Mouse (Mus musculus): ENCODE data around the gene Stpg4. TPM values are rescaled to one million over a fixed set of nuclear protein-coding genes. Genes with fewer than 3 reads are reported as not detected.

The Stpg4 gene
- total and polyA plus RNA-seq, 3 experiments: not detected

DNA sequence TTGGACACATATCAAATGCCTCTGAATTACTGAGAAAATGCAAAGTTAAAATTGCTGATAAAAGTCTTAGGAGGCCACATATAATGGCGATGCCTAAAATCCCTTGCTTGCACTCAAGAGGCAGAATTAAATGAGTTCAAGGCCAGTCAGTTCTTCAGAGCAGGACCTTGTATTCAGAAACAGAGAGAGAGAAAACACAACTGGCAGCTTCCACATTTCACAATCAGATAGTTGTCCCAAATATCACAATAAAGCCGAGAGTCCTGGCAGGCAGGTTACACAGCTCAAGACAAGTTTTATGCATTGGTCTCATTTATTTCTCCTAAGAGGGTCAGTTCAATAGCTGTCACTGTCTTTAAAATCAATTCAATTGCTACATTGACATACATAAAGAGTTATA, 14.0 kb upstream of the Stpg4 start:
- no peak for TF ChIP-seq MYB (IDR thresholded peaks at IDR 0.05; ENCODE audit: low read depth, low read length)
- TF ChIP-seq MXI1 (IDR thresholded peaks at IDR 0.05; ENCODE audit: low read depth, low read length): 0 out of 2 replicates have a peak, but pooled peaks have one; percentile 21
- Histone ChIP-seq H3K36me3 (ENCODE audit: control insufficient read depth in 1 of 2, insufficient read depth in 2 of 2, low read length in 2 of 2) (peaks cover 25 to 33% of the 10 kb centered on the region in 2 experiments), H3K4me3 (ENCODE audit: control insufficient read depth in 1 of 2, insufficient read depth in 1 of 2, low read depth in 2 of 2, low read length in 2 of 2) (no peak overlapping the region), H3K9me3 (replicated peaks; ENCODE audit: insufficient read depth, low read length) (no peaks in the 10 kb centered on the region), H3K79me2 (ENCODE audit: control insufficient read depth, insufficient read depth, low read length, poor library complexity) (peaks cover 56% of the 10 kb centered on the region), H3K9ac (ENCODE audit: control insufficient read depth, low read depth, low read length, poor library complexity, severe bottlenecking) (no peak overlapping the region), H3K27ac (ENCODE audit: control insufficient read depth, low read depth, low read length) (no peak overlapping the region), H3K4me1 (ENCODE audit: control insufficient read depth in 1 of 2, insufficient read depth in 2 of 2, low read length in 2 of 2) (peaks cover 10% of the 10 kb centered on the region in 2 experiments), H3K27me3 (ENCODE audit: control insufficient read depth in 1 of 2, insufficient read depth in 2 of 2, low read length in 2 of 2) (no peaks in the 10 kb centered on the region)
- DNase-seq (ENCODE audit: low read depth, low spot score): no peak

GRCm38 (mm10) chr17:87439441-87439840, 11.9 kb upstream of the Stpg4 start:
- no peak for DNase-seq (ENCODE audit: low read depth, low spot score)
- no peak overlapping the region for H3K9ac ChIP-seq (ENCODE audit: control insufficient read depth, low read depth, low read length, poor library complexity, severe bottlenecking)
- peaks cover 3 to 10% of the 10 kb centered on the region in 2 experiments for H3K4me1 ChIP-seq (ENCODE audit: control insufficient read depth in 1 of 2, insufficient read depth in 2 of 2, low read length in 2 of 2)
- peaks cover 28 to 39% of the 10 kb centered on the region in 2 experiments for H3K36me3 ChIP-seq (ENCODE audit: control insufficient read depth in 1 of 2, insufficient read depth in 2 of 2, low read length in 2 of 2)
- H3K27ac ChIP-seq (ENCODE audit: control insufficient read depth, low read depth, low read length): no peak overlapping the region
- peaks cover 38% of the 10 kb centered on the region for H3K79me2 ChIP-seq (ENCODE audit: control insufficient read depth, insufficient read depth, low read length, poor library complexity)
- TF ChIP-seq MYC (IDR thresholded peaks at IDR 0.05; ENCODE audit: low read depth, low read length) (no peak), MYB (IDR thresholded peaks at IDR 0.05; ENCODE audit: low read depth, low read length) (no peak), ZC3H11A (IDR thresholded peaks at IDR 0.05; ENCODE audit: low read depth, low read length) (no peak), ZKSCAN1 (IDR thresholded peaks at IDR 0.05; ENCODE audit: low read depth, low read length) (no peak), NRF1 (IDR thresholded peaks at IDR 0.05; ENCODE audit: insufficient read depth, low read depth, low read length, poor library complexity, severe bottlenecking) (no peak), USF2 (IDR thresholded peaks at IDR 0.05; ENCODE audit: borderline replicate concordance in 1 of 2, insufficient read depth in 1 of 2, low read depth in 1 of 2, low read length in 2 of 2) (no peak), UBTF (IDR thresholded peaks at IDR 0.05; ENCODE audit: borderline replicate concordance, insufficient read depth, low read depth, low read length) (no peak), POLR2AphosphoS2 (IDR thresholded peaks at IDR 0.05; ENCODE audit: low read length) (no peak), SMC3 (IDR thresholded peaks at IDR 0.05; ENCODE audit: low read depth, low read length) (no peak), MAX (IDR thresholded peaks at IDR 0.05; ENCODE audit: low read length) (no peak), ELF1 (IDR thresholded peaks at IDR 0.05; ENCODE audit: low read depth, low read length) (no peak)
- H3K27me3 ChIP-seq (ENCODE audit: control insufficient read depth in 1 of 2, insufficient read depth in 2 of 2, low read length in 2 of 2): no peaks in the 10 kb centered on the region
- H3K4me3 ChIP-seq (ENCODE audit: control insufficient read depth in 1 of 2, insufficient read depth in 1 of 2, low read depth in 2 of 2, low read length in 2 of 2): no peak overlapping the region
- H3K9me3 ChIP-seq (replicated peaks; ENCODE audit: insufficient read depth, low read length): no peaks in the 10 kb centered on the region

GRCm38 (mm10) chr17:87433929-87434328, 6.4 kb upstream of the Stpg4 start:
- H3K4me3 ChIP-seq (ENCODE audit: control insufficient read depth in 1 of 2, insufficient read depth in 1 of 2, low read depth in 2 of 2, low read length in 2 of 2): no peak overlapping the region
- TF ChIP-seq MAZ (IDR thresholded peaks at IDR 0.05; ENCODE audit: low read depth, low read length) (no peak), GABPA (IDR thresholded peaks at IDR 0.05; ENCODE audit: low read depth, low read length) (no peak), KAT2A (conservative IDR thresholded peaks at IDR 0.05; ENCODE audit: low read depth, low read length) (no peak), ETS1 (IDR thresholded peaks at IDR 0.05; ENCODE audit: low read depth, low read length) (no peak), POLR2AphosphoS2 (IDR thresholded peaks at IDR 0.05; ENCODE audit: low read length) (no peak), ZMIZ1 (IDR thresholded peaks at IDR 0.05; ENCODE audit: low read depth, low read length) (no peak), POLR2A (IDR thresholded peaks at IDR 0.05; ENCODE audit: control insufficient read depth in 1 of 2, insufficient read depth in 1 of 2, low read depth in 1 of 2, low read length in 2 of 2, poor library complexity in 1 of 2) (no peak), MAX (IDR thresholded peaks at IDR 0.05; ENCODE audit: low read length) (no peak), RCOR1 (IDR thresholded peaks at IDR 0.05; ENCODE audit: low read depth, low read length) (no peak), TAL1 (IDR thresholded peaks at IDR 0.05; ENCODE audit: low read length) (no peak), CHD2 (IDR thresholded peaks at IDR 0.05; ENCODE audit: low read length) (no peak), RAD21 (IDR thresholded peaks at IDR 0.05; ENCODE audit: low read depth, low read length) (no peak), CHD1 (IDR thresholded peaks at IDR 0.05; ENCODE audit: low read depth, low read length) (no peak)
- DNase-seq (ENCODE audit: low read depth, low spot score): no peak
- H3K36me3 ChIP-seq (ENCODE audit: control insufficient read depth in 1 of 2, insufficient read depth in 2 of 2, low read length in 2 of 2): peaks cover 0 to 23% of the 10 kb centered on the region in 2 experiments; a peak in 3 of 4 replicates
- H3K9me3 ChIP-seq (replicated peaks; ENCODE audit: insufficient read depth, low read length): no peaks in the 10 kb centered on the region
- H3K27ac ChIP-seq (ENCODE audit: control insufficient read depth, low read depth, low read length): no peak overlapping the region
- no peaks in the 10 kb centered on the region for H3K27me3 ChIP-seq (ENCODE audit: control insufficient read depth in 1 of 2, insufficient read depth in 2 of 2, low read length in 2 of 2)
- peaks cover 6% of the 10 kb centered on the region for H3K79me2 ChIP-seq (ENCODE audit: control insufficient read depth, insufficient read depth, low read length, poor library complexity)
- H3K9ac ChIP-seq (ENCODE audit: control insufficient read depth, low read depth, low read length, poor library complexity, severe bottlenecking): no peak overlapping the region
- no peaks in the 10 kb centered on the region for H3K4me1 ChIP-seq (ENCODE audit: control insufficient read depth in 1 of 2, insufficient read depth in 2 of 2, low read length in 2 of 2)
